Mouse (Mus musculus): ENCODE data around the gene Bcl2l1. TPM values are rescaled to one million over a fixed set of nuclear protein-coding genes. Genes with fewer than 3 reads are reported as not detected.
A peak's percentile ranks its signal among the peaks of the same experiment; 100 is the strongest.

Gene Bcl2l1
- polyA plus RNA-seq, 1 experiment: 207 TPM

GRCm38 (mm10) chr2:152776019-152776418 is 55.5 kb downstream of the Bcl2l1 start:
- Histone ChIP-seq H3K27ac (ENCODE audit: control insufficient read depth, insufficient read depth, low read length) (peak overlapping the region; percentile 9), H3K27me3 (ENCODE audit: control insufficient read depth, insufficient read depth, low read length) (no peaks in the 10 kb centered on the region), H3K36me3 (ENCODE audit: control insufficient read depth, insufficient read depth, low read length) (peaks cover 20% of the 10 kb centered on the region), H3K4me1 (replicated peaks; ENCODE audit: control insufficient read depth, insufficient read depth, low read length) (peaks cover 47% of the 10 kb centered on the region), H3K4me3 (ENCODE audit: control insufficient read depth, insufficient read depth, low read length) (no peak overlapping the region)
- no peak for DNase-seq
- no peak for TF ChIP-seq CTCF (IDR thresholded peaks at IDR 0.05; ENCODE audit: borderline replicate concordance, control insufficient read depth, extremely low read depth, insufficient read depth, low read length, poor library complexity)
- TF ChIP-seq POLR2A (IDR thresholded peaks at IDR 0.05; ENCODE audit: control insufficient read depth, extremely low read depth, insufficient read depth, low read length, poor library complexity): no peak
- WGBS: 88% methylated on average over 3 of the region's 3 CpGs

- H3K4me1 ChIP-seq (replicated peaks; ENCODE audit: control insufficient read depth, insufficient read depth, low read length): peaks cover 40% of the 10 kb centered on the region
- peaks cover 13% of the 10 kb centered on the region for H3K36me3 ChIP-seq (ENCODE audit: control insufficient read depth, insufficient read depth, low read length)
- DNase-seq: peak; percentile 67
- H3K4me3 ChIP-seq (ENCODE audit: control insufficient read depth, insufficient read depth, low read length): no peak overlapping the region
- 14% methylated on average over 4 of the region's 4 CpGs for WGBS
- TF ChIP-seq CTCF (IDR thresholded peaks at IDR 0.05; ENCODE audit: borderline replicate concordance, control insufficient read depth, extremely low read depth, insufficient read depth, low read length, poor library complexity) (no peak), POLR2A (IDR thresholded peaks at IDR 0.05; ENCODE audit: control insufficient read depth, extremely low read depth, insufficient read depth, low read length, poor library complexity) (no peak)
- H3K27me3 ChIP-seq (ENCODE audit: control insufficient read depth, insufficient read depth, low read length): no peaks in the 10 kb centered on the region
- peak overlapping the region; percentile 82 for H3K27ac ChIP-seq (ENCODE audit: control insufficient read depth, insufficient read depth, low read length)
Observed at GRCm38 (mm10) chr2:152775357-152775756, 56.2 kb downstream of the Bcl2l1 start.

- peaks cover 42% of the 10 kb centered on the region for H3K4me1 ChIP-seq (replicated peaks; ENCODE audit: control insufficient read depth, insufficient read depth, low read length)
- H3K36me3 ChIP-seq (ENCODE audit: control insufficient read depth, insufficient read depth, low read length): no peaks in the 10 kb centered on the region
- no peaks in the 10 kb centered on the region for H3K27me3 ChIP-seq (ENCODE audit: control insufficient read depth, insufficient read depth, low read length)
- TF ChIP-seq POLR2A (IDR thresholded peaks at IDR 0.05; ENCODE audit: control insufficient read depth, extremely low read depth, insufficient read depth, low read length, poor library complexity) (no peak), CTCF (IDR thresholded peaks at IDR 0.05; ENCODE audit: borderline replicate concordance, control insufficient read depth, extremely low read depth, insufficient read depth, low read length, poor library complexity) (no peak)
- H3K27ac ChIP-seq (ENCODE audit: control insufficient read depth, insufficient read depth, low read length): no peak overlapping the region
- H3K4me3 ChIP-seq (ENCODE audit: control insufficient read depth, insufficient read depth, low read length): no peak overlapping the region
- DNase-seq: no peak
- WGBS: 81% methylated on average over 1 of the region's 1 CpGs
Observed at GRCm38 (mm10) chr2:152772231-152772630, 59.3 kb downstream of the Bcl2l1 start.

DNA sequence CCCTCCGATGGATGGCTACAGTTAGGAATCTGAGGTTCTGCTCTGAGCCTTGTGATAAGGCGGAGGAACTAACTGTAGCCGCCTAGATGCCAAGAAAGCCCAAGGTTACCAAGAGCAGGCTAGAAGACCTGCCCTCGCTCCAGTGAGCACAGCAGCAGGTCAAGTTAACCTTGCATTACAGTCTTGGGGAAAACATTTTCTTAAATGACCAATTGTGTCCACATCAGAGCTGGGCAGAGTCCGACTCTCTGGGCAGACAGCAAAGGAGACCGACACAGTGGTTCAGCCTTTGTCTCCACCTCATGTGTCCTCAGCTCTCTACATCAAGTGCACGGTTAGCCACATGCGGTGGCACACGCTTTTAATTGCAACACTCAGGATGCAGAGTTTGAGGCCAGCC is 60.0 kb downstream of the Bcl2l1 start:
- Histone ChIP-seq H3K27me3 (ENCODE audit: control insufficient read depth, insufficient read depth, low read length) (no peaks in the 10 kb centered on the region), H3K4me3 (ENCODE audit: control insufficient read depth, insufficient read depth, low read length) (no peak overlapping the region), H3K36me3 (ENCODE audit: control insufficient read depth, insufficient read depth, low read length) (no peaks in the 10 kb centered on the region), H3K4me1 (replicated peaks; ENCODE audit: control insufficient read depth, insufficient read depth, low read length) (peaks cover 46% of the 10 kb centered on the region), H3K27ac (ENCODE audit: control insufficient read depth, insufficient read depth, low read length) (no peak overlapping the region)
- DNase-seq: no peak
- WGBS: 98% methylated on average over 9 of the region's 9 CpGs
- TF ChIP-seq POLR2A (IDR thresholded peaks at IDR 0.05; ENCODE audit: control insufficient read depth, extremely low read depth, insufficient read depth, low read length, poor library complexity) (no peak), CTCF (IDR thresholded peaks at IDR 0.05; ENCODE audit: borderline replicate concordance, control insufficient read depth, extremely low read depth, insufficient read depth, low read length, poor library complexity) (no peak)

DNA sequence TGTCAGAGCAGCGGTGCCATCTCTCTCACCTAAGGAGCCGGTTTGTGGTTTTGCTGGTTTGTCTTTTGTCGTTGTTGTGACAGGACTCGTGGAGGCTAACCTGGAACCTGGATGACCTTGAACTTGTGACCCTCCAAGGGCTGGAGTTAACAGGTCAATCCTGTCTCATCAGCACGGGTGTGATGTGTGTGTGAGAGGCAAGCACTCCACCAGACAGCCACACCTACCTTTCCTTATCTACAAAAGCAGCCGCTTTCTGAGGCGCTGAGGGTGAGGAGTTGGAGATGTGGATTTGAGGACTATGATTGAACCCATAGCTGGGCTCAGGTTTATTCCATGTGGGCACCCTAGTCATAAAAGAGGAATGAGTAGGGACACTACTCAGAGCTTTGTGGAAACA is 61.9 kb downstream of the Bcl2l1 start:
- H3K36me3 ChIP-seq (ENCODE audit: control insufficient read depth, insufficient read depth, low read length): no peaks in the 10 kb centered on the region
- WGBS: 75% methylated on average over 7 of the region's 7 CpGs
- no peak for TF ChIP-seq POLR2A (IDR thresholded peaks at IDR 0.05; ENCODE audit: control insufficient read depth, extremely low read depth, insufficient read depth, low read length, poor library complexity)
- no peak for TF ChIP-seq CTCF (IDR thresholded peaks at IDR 0.05; ENCODE audit: borderline replicate concordance, control insufficient read depth, extremely low read depth, insufficient read depth, low read length, poor library complexity)
- peaks cover 37% of the 10 kb centered on the region for H3K4me1 ChIP-seq (replicated peaks; ENCODE audit: control insufficient read depth, insufficient read depth, low read length)
- no peak for DNase-seq
- H3K4me3 ChIP-seq (ENCODE audit: control insufficient read depth, insufficient read depth, low read length): no peak overlapping the region
- no peak overlapping the region for H3K27ac ChIP-seq (ENCODE audit: control insufficient read depth, insufficient read depth, low read length)
- H3K27me3 ChIP-seq (ENCODE audit: control insufficient read depth, insufficient read depth, low read length): no peaks in the 10 kb centered on the region

DNA sequence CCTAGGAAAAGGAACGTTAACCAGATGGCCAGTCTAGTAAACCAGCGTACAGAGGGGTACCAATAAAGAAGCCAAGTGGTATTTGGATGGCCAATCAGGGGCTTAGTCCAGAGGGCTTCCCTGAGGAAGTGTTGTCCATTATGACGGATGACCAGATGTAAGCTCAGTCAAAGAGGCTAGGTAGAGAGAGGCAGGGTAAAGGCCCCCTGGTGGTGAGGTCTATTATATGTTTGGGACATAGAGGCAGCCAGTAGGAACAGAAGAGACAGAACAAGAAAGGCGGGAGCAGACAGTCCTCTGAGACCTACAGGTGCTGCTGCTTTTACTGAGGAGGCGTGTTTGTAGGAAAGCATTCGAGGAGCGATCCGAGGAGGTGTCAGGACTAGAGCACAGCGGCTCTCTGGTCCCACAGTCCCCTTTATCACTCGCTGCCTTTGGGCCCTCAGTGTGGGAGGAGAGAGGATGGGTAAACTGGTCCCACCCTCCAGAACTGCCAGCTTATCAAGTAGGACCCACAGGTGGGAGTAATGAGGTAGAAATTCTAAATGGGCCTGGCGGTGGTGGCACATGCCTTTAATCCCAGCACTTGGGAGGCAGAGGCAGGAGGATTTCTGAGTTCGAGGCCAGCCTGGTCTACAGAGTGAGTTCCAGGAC is 63.8 kb downstream of the Bcl2l1 start:
- Histone ChIP-seq H3K4me1 (replicated peaks; ENCODE audit: control insufficient read depth, insufficient read depth, low read length) (peaks cover 35% of the 10 kb centered on the region), H3K36me3 (ENCODE audit: control insufficient read depth, insufficient read depth, low read length) (no peaks in the 10 kb centered on the region), H3K4me3 (ENCODE audit: control insufficient read depth, insufficient read depth, low read length) (no peak overlapping the region), H3K27me3 (ENCODE audit: control insufficient read depth, insufficient read depth, low read length) (no peaks in the 10 kb centered on the region), H3K27ac (ENCODE audit: control insufficient read depth, insufficient read depth, low read length) (no peak overlapping the region)
- 74% methylated on average over 12 of the region's 12 CpGs for WGBS
- peak; percentile 76 for DNase-seq
- TF ChIP-seq CTCF (IDR thresholded peaks at IDR 0.05; ENCODE audit: borderline replicate concordance, control insufficient read depth, extremely low read depth, insufficient read depth, low read length, poor library complexity) (no peak), POLR2A (IDR thresholded peaks at IDR 0.05; ENCODE audit: control insufficient read depth, extremely low read depth, insufficient read depth, low read length, poor library complexity) (no peak)
